Mouse (Mus musculus) brain, embryonic 18.5 days (tissue): Measurements from ENCODE around the gene Dkkl1.

Experiments
- DNase-seq: peaks from one replicate; pipeline ENCODE4 v3.0.0-alpha.2; 2012; ENCODE audit warnings: low read depth, low spot score

The Dkkl1 gene

DNA sequence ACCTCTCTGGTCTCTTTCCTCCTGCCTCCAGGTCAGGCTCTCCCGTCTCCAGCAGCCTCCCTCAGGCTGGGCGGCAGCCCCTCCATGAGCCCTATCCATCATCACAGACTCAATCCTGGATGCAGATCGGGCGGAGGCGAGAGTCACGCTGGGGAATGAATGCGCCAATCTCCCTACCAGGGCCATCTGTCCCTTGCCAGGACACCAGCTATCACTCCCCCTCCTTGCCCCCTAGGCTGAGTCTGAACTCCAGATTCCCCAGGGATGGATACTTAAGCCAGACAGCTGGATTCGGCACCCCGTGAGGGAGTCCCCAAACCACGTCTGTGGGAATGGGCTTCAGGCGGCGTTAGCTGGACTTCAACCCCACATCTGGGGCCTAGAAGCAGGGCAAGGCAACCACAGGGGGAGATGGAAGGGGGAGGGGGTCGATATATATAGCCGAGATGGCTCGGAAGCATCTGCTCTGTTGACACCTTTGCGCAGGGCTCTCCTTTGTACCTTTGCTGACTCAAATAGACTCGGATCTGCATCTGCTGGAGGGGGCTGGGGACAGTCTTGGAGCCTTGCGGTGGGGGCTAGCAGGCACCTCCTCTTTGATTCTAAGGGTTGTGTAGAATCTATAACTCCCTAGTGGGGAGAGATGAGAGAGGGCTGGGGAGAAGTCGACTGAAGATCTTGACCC is 44.0 kb downstream of the Dkkl1 start:
- DNase-seq: no peak

DNA sequence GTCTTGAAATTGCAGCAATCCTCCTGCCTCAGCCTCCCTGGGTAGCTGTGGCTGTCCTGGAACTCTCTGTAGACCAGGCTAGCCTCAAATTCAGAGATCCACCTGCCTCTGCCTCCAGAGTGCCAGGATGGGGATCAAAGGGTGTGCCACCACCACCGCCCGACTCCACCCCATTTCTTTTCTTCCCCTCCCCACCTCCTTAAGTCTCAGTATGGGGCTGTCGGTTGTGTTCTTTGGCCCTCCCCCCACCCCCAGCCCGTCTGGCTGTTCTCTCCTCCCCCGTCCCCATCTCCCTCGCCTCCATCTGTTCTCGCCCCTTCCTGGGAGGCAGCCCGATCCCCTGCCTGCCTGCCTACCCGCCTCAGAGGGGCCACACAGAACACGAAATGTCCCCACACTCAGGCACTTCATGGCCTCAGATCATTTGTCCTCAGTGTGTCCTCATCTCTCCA is 45.0 kb downstream of the Dkkl1 start:
- DNase-seq: no peak

DNA sequence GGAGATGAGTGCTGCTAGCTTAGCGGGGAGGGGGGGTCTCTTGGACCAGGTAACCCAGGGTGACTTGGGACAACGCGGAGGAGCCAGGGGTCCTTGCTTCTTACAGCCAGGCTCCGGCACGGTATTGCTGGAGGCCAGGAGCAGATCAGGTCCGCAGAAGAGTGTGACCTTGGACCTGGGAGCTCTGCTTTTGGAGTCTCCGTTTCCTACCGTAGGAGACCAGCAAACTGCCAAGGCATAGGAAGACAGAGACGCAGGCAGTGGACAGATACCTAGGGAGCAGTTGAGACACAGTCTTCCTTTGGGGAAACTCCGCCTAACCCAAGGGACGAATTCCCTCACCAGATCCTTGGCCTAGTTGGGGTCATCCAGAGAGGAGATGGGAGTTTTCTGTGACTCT is 46.2 kb downstream of the Dkkl1 start:
- DNase-seq: no peak

DNA sequence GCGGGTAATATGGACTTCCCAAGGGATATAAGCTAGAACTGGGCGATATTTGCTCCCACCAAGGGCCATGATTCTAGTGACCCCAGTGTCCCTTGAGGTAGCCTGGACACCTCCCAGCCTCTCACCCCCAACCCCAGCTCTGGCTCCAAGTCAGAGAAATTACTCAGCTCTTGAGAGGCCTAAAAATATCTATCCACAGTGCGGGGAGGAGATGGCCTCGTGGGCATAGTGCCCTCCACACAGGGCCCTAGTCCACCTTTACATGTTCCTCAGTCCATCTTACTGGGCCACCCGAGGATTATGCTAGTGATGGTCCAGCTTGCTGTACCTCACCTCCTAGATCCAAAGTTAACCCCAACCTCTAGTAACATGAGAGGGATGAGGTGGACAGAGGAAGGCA is 47.1 kb downstream of the Dkkl1 start:
- no peak for DNase-seq

DNA sequence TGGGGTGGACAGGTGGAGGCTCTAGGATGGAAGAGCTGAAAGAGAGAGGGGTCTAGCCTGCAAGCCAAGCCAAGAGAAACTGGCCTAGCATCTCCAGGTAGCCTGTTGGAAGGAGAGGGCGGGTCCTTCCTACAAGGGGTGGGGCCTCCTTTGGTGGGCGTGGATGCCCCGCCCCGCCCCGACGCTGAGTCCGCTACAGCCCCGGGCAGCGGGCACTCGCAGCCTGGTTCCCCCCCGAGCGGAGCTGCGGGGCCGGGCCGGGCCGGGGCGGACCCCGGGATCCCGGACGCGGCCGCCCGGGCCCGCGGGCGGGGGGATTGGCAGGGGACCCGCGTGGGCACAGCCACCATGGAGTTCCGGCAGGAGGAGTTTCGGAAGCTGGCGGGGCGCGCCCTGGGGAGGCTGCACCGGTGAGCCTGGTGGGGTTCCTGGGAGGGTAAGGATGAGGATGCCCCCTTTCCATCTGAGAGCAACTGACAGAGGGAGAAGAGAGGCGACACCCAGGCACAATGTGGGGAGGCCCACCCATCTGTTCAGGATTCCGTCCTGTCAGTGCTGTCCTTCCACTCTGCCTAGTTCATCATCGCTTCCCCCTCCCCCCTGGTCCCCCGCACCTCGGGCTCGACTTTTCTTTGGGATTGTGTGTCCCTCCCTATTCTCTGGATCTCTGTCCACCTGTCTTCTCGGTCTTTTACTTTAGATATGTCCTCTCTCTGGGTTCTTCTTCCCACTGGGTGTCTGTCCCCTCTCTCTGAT is 48.0 kb downstream of the Dkkl1 start, which contains the start of gene Slc17a7:
Slc17a7 (plus strand) TSS at position 215 of the 756 bp plus-strand sequence.
- DNase-seq: no peak

DNA sequence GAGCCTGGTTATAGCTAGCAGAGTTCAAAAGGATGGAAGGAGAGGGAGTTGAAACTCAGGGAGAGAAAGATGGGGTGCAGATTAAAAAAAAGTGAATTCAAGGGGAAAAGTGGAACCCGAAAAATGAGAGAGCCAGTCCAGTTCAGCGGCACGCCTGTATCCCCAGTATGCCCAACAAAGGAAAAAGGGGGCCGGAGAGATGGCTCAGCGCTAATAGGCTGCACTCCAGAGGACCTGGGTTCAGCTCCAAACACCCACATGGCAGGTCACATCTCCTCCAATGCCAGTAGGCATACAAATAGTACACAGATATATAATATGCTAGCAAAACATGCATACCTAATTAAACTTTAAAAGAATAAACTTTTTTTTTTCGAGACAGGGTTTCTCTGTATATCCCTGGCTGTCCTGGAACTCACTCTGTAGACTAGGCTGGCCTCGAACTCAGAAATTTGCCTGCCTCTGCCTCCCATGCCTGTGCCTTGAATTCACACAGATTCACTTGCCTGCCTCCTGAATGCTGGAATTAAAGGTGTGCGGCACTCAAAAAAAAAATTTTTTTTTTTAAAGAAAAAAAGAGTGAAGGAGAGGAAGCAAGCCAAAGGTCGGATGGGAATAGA is 48.8 kb downstream of the Dkkl1 start:
- DNase-seq: no peak

DNA sequence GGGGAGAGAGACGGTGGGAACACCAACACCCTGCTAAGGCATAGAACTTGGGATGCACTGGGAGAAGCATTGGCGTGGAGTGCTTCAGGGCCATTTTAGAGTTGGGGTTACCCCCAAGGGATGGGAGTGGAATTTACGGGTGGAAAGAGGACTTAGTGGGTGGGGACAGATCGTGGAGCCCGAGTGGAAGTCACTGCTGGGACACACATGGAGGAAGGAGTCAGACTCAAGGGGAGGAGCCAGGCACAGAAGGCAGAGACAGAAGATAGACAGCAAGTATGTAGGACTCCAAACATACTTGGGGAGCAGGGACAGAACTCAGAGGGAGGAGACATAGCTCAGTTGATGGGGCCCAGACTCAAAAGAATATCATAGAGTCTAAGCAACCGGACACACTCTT is 49.4 kb downstream of the Dkkl1 start:
- DNase-seq: no peak

DNA sequence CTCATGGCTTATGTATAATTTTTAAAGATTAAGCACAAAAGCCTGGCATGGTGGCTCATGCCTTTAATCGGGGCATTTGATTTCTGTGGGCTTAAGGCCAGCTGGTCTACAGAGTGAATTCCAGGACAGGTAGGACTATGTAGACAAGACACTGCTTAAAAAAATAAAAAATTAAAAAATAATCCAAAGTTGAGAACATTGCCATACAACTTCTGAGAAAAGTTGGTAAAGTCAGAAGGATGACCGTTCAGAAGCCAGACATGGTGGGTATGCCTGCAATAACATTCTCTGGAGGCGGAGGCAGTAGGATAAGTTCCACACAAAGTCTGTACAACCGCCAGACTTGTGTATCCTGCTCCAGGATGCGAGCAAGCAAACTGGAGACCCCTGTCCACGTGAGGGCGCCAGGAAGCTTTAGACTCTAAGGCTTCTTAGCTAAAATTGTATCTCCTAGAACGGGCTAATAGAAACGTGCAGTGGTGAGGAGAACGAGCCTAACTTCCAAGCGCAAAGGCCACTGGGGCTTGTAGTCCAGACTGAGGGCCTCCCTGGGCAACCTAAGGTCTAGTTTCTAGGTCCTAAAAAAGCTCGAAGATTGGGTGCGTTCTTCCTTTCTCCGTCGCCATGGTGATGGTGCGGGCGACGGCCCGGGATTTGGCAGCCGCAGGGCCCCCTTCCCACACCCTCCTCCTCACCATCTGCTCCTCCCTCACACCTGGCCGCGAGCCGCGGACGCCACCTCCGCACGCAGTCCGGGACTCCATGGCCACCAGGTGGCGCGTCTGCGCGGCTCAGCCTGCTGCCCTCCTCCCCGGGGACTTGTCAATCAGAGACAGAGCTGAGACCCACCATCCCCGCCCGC is 50.1 kb downstream of the Dkkl1 start:
- peak; percentile 90 for DNase-seq

DNA sequence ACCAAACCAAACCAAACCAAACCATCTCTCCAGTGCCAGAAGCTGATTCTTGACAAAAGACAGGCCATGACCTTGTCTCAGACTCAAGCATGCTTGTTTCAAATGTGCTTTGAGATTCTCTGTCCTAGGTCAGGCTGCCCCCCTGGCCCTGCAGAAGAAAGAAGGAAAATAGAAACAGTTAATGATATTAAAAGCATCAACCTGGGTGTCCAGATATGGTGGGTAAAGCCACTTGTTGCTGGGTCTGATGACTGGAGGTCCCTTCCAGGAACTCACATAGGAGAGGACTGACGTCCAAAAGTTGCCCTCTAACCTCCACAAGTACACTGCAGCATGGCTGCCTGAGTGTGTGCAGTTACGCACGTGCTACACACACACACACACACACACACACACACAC is 51.1 kb downstream of the Dkkl1 start:
- no peak for DNase-seq

DNA sequence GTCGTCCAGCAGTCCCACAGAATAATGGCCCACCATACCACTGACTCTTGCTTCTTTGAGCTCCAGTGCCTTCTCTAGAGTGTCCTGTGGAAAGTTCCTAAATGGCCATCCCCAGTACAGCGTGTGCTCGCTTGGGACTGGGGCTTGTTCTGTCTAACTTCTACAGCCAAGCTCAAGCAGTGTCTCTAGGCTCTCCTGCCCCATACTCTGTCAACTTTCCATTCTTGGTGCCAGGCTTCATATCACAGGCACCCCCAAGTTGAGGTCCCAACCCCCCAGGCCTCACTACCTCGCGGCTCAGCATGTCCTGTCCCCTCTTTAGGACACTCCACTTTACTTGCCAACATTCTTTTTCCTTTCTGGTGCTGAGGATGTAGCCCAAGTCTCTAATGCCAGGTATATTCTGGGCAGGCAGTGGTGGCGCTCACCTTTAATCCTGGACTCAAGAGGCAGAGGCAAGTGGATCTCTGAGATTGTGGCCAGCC is 51.6 kb downstream of the Dkkl1 start:
- no peak for DNase-seq

DNA sequence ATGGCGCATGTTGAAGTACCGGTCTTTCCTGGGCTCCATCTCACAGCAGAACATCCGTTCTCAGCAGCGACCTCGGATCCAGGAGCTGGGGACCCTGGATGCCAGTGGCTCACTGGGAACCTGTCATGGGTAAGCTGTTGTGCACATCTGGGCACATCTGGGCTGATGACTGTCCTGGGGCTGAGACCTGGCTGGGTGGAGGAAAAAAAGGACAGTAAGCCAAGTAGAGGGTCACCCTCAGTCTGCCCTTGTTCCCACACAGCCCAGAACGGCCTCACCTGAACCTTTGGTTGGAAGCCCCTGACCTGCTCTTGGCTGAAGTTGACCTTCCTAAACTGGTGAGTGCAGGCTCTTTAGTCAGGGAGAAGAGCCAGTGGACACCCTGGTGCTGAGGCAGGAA is 53.0 kb downstream of the Dkkl1 start:
- DNase-seq: no peak
